Mouse (Mus musculus) layer of hippocampus, adult 2 months (tissue): ENCODE results near the gene Tgfb1. TPM values are rescaled to one million over a fixed set of nuclear protein-coding genes. Genes with fewer than 3 reads are reported as not detected.

Experiments
- DNase-seq, 2 experiments: peaks; one replicate each; pipeline ENCODE4 v3.0.0; 2022; ENCODE audit warnings: low spot score in 2 of 2
- H3K27ac ChIP-seq: fragments of 200-600 bp; 2 replicates; pipeline ENCODE4 v1.8.1; 2022
- H3K4me3 ChIP-seq: fragments of 200-600 bp; 2 replicates; pipeline ENCODE4 v1.8.1; 2022; ENCODE audit warnings: mild to moderate bottlenecking
- CTCF ChIP-seq: fragments of 200-600 bp; conservative IDR thresholded peaks from 2 replicates; pipeline ENCODE4 v1.8.1; 2022; ENCODE audit warnings: antibody characterized with exemption, mild to moderate bottlenecking, moderate library complexity
- total RNA-seq, 2 experiments: library from RNA; stranded (reverse); gene quantifications; 2 replicates each; pipeline ENCODE4 v1.2.3; 2021

Gene Tgfb1
- total RNA-seq, 2 experiments from 2014 or later, result 6.9 TPM

- Histone ChIP-seq H3K4me3 (peak within 1 kb of the TSS; percentile 95), H3K27ac (peak within 1 kb of the TSS; percentile 99)
- peak; percentile 93 to 95 for DNase-seq
- no peak; the same call in none of the 2 replicates for TF ChIP-seq CTCF
Observed at GRCm38 (mm10) chr7:25680514-25681258, 6.1 kb upstream of the Tgfb1 start, which contains the start of gene B9d2. Gene B9d2 (plus strand): TSS chr7:25680780.

- no peak for DNase-seq
- no peak for TF ChIP-seq CTCF
- Histone ChIP-seq H3K4me3 (peak overlapping the region; percentile 95), H3K27ac (peak overlapping the region; percentile 99)
Observed at GRCm38 (mm10) chr7:25681341-25682231, 5.2 kb upstream of the Tgfb1 start.

GRCm38 (mm10) chr7:25683474-25684180 is 3.2 kb upstream of the Tgfb1 start:
- H3K4me3 ChIP-seq, result no peak overlapping the region
- H3K27ac ChIP-seq, result no peak overlapping the region
- DNase-seq, result no peak
- no peak for TF ChIP-seq CTCF

- no peak for TF ChIP-seq CTCF
- no peak overlapping the region for H3K27ac ChIP-seq
- no peak for DNase-seq
- no peak overlapping the region for H3K4me3 ChIP-seq
Observed at GRCm38 (mm10) chr7:25684659-25685058, 2.1 kb upstream of the Tgfb1 start.

GRCm38 (mm10) chr7:25685926-25686470 is 804 bp upstream of the Tgfb1 start:
- no peak overlapping the region for H3K4me3 ChIP-seq
- H3K27ac ChIP-seq, result no peak overlapping the region
- TF ChIP-seq CTCF, result no peak
- no peak for DNase-seq

GRCm38 (mm10) chr7:25687811-25688401 is 1.1 kb downstream of the Tgfb1 start:
- Histone ChIP-seq H3K4me3 (peak overlapping the region; percentile 55), H3K27ac (peak overlapping the region; percentile 78; the same call in 1 of the 2 replicates)
- DNase-seq, result no peak
- TF ChIP-seq CTCF, result peak; percentile 61

GRCm38 (mm10) chr7:25688810-25689586 is 2.2 kb downstream of the Tgfb1 start:
- TF ChIP-seq CTCF, result 0 out of 2 replicates have a peak, but pooled peaks have one; percentile 5
- Histone ChIP-seq H3K27ac (peak overlapping the region; percentile 78), H3K4me3 (peak overlapping the region; percentile 55)
- DNase-seq, result no peak

- TF ChIP-seq CTCF, result no peak
- Histone ChIP-seq H3K4me3 (peak overlapping the region; percentile 55), H3K27ac (no peak overlapping the region)
- no peak for DNase-seq
Observed at GRCm38 (mm10) chr7:25689603-25690021, 2.8 kb downstream of the Tgfb1 start.

- no peak for DNase-seq
- TF ChIP-seq CTCF, result no peak
Observed at GRCm38 (mm10) chr7:25690051-25690450, 3.2 kb downstream of the Tgfb1 start.

GRCm38 (mm10) chr7:25694104-25694503 is 7.3 kb downstream of the Tgfb1 start:
- no peak for DNase-seq
- H3K27ac ChIP-seq, result no peak overlapping the region
- no peak for TF ChIP-seq CTCF
- H3K4me3 ChIP-seq, result no peak overlapping the region

More at GRCm38 (mm10) chr7:25690051-25690450, 3.2 kb downstream of the Tgfb1 start:
- Histone ChIP-seq H3K27ac (no peak overlapping the region), H3K4me3 (no peak overlapping the region)

GRCm38 (mm10) chr7:25699851-25700250 is 13.0 kb downstream of the Tgfb1 start:
- no peak overlapping the region for H3K27ac ChIP-seq
- no peak overlapping the region for H3K4me3 ChIP-seq
- DNase-seq, result no peak
- TF ChIP-seq CTCF, result no peak
